Mouse (Mus musculus) T-helper 2 cell (primary cell): ENCODE measurements at regions not wholly inside any gene's neighbourhood (a gene's known extent, or its start where the extent isn't known, plus 50 kb on each side); places are given as distances from the start of the nearest gene placed in this dataset.

ENCODE experiments used
- in situ Hi-C: fragments of 300-600 bp; cut with MboI, MseI; formaldehyde crosslinking; loops from one replicate; pipeline ENCODE4 v1.15.1; 2025; ENCODE audit warnings: high pct_unique_total_duplicates

GRCm38 (mm10) chr1:73354447-73354846 lies 338.7 kb upstream of the Tnp1 start:
- in situ Hi-C loops: no loop called here

GRCm38 (mm10) chr1:73348476-73348875 lies 332.8 kb upstream of the Tnp1 start:
- in situ Hi-C loops: no loop called here

- in situ Hi-C loops: no loop called here
Observed at GRCm38 (mm10) chr1:73344587-73344986, 328.9 kb upstream of the Tnp1 start.

GRCm38 (mm10) chr1:73341911-73342310 lies 326.2 kb upstream of the Tnp1 start:
- in situ Hi-C loops: no loop called here

GRCm38 (mm10) chr1:73337401-73337800 lies 321.7 kb upstream of the Tnp1 start:
- in situ Hi-C loops: no loop called here

- in situ Hi-C loops: no loop called here
Observed at GRCm38 (mm10) chr1:73309556-73309955, 293.8 kb upstream of the Tnp1 start.

- in situ Hi-C loops: no loop called here
Observed at GRCm38 (mm10) chr1:73308420-73308819, 292.7 kb upstream of the Tnp1 start.

GRCm38 (mm10) chr1:73307194-73307593 lies 291.5 kb upstream of the Tnp1 start:
- in situ Hi-C loops: no loop called here

GRCm38 (mm10) chr1:73299978-73300688 lies 284.4 kb upstream of the Tnp1 start:
- in situ Hi-C loops: no loop called here

GRCm38 (mm10) chr1:73285342-73285741 lies 269.6 kb upstream of the Tnp1 start:
- in situ Hi-C loops: no loop called here

- in situ Hi-C loops: no loop called here
Observed at GRCm38 (mm10) chr1:73274480-73274879, 258.8 kb upstream of the Tnp1 start.

- in situ Hi-C loops: no loop called here
Observed at GRCm38 (mm10) chr1:73270787-73271391, 255.2 kb upstream of the Tnp1 start.

GRCm38 (mm10) chr1:73269051-73269755 lies 253.5 kb upstream of the Tnp1 start:
- in situ Hi-C loops: no loop called here

GRCm38 (mm10) chr1:73265009-73265408 lies 249.3 kb upstream of the Tnp1 start:
- in situ Hi-C loops: no loop called here

GRCm38 (mm10) chr1:73264245-73264644 lies 248.5 kb upstream of the Tnp1 start:
- in situ Hi-C loops: no loop called here

GRCm38 (mm10) chr1:73259525-73260098 lies 243.9 kb upstream of the Tnp1 start:
- in situ Hi-C loops: no loop called here

GRCm38 (mm10) chr1:73257263-73257662 lies 241.6 kb upstream of the Tnp1 start:
- in situ Hi-C loops: no loop called here

- in situ Hi-C loops: no loop called here
Observed at GRCm38 (mm10) chr1:73251911-73252356, 236.2 kb upstream of the Tnp1 start.

- in situ Hi-C loops: no loop called here
Observed at GRCm38 (mm10) chr1:73244016-73244415, 228.3 kb upstream of the Tnp1 start.

- in situ Hi-C loops: no loop called here
Observed at GRCm38 (mm10) chr1:73242290-73242689, 226.6 kb upstream of the Tnp1 start.

GRCm38 (mm10) chr1:73236867-73237266 lies 221.2 kb upstream of the Tnp1 start:
- in situ Hi-C loops: no loop called here

GRCm38 (mm10) chr1:73233636-73234035 lies 217.9 kb upstream of the Tnp1 start:
- in situ Hi-C loops: no loop called here
